Mouse (Mus musculus) hindbrain, postnatal 0 days (tissue): ENCODE measurements around the gene Wdr63. TPM values are rescaled to one million over a fixed set of nuclear protein-coding genes. Genes with fewer than 3 reads are reported as not detected.

ENCODE experiments used
- ATAC-seq: fragments of 200-750 bp; cut with Nextera tagmentation; 2 replicates; pipeline ENCODE4 v1.8.0; 2017; ENCODE audit warnings: mild to moderate bottlenecking, moderate TSS enrichment, moderate library complexity
- DNase-seq: peaks from one replicate; pipeline ENCODE4 v3.0.0-alpha.2; 2015; ENCODE audit warnings: low spot score
- H3K27ac ChIP-seq: fragments of 300-500 bp; sonication (generic); 2 replicates; pipeline ENCODE4 v1.5.1; 2014; ENCODE audit warnings: mild to moderate bottlenecking
- H3K27me3 ChIP-seq: fragments of 300-500 bp; sonication (generic); 2 replicates; pipeline ENCODE4 v1.6.1; 2014; ENCODE audit warnings: low read length, mixed read lengths; ENCODE audit not compliant: insufficient read depth
- H3K36me3 ChIP-seq: fragments of 300-500 bp; sonication (generic); 2 replicates; pipeline ENCODE4 v1.6.1; 2014; ENCODE audit warnings: low read length, mixed read lengths; ENCODE audit not compliant: insufficient read depth
- H3K4me1 ChIP-seq: fragments of 300-500 bp; sonication (generic); 2 replicates; pipeline ENCODE4 v1.6.1; 2014; ENCODE audit warnings: antibody characterized with exemption, low read length, mixed read lengths; ENCODE audit not compliant: insufficient read depth
- H3K4me2 ChIP-seq: fragments of 300-500 bp; sonication (generic); 2 replicates; pipeline ENCODE4 v1.6.1; 2014; ENCODE audit warnings: low read depth, mild to moderate bottlenecking, low read length, moderate library complexity, mixed read lengths
- H3K4me3 ChIP-seq: fragments of 300-500 bp; sonication (generic); 2 replicates; pipeline ENCODE4 v1.5.1; 2014; ENCODE audit warnings: low read length
- H3K9ac ChIP-seq: fragments of 300-500 bp; sonication (generic); replicated peaks from 2 replicates; pipeline ENCODE4 v1.6.1; 2014; ENCODE audit warnings: mild to moderate bottlenecking, low read length, moderate library complexity, mixed read lengths
- H3K9me3 ChIP-seq: fragments of 300-500 bp; sonication (generic); 2 replicates; pipeline ENCODE4 v1.6.1; 2016; ENCODE audit warnings: low read length, mixed read lengths
- CTCF ChIP-seq: IDR thresholded peaks from 2 replicates; pipeline ENCODE4 v1.5.1; 2016; ENCODE audit warnings: antibody characterized with exemption, control low read depth, low read depth
- WGBS: fragments of 180-500 bp; shearing (Covaris S2); extraction: QIAGEN DNeasy Blood & Tissue Kit; methylation state at CpG from one replicate; pipeline ENCODE4 v1.1.7; 2014; 5-methylcytosine and 5-hydroxymethylcytosine counted together
- polyA plus RNA-seq: library from polyadenylated mRNA; unstranded; fragments of >200 nt; fragmentation: Nextera tagmentation; extraction: Ambion mirVana; gene quantifications from 2 replicates; pipeline ENCODE4 v1.2.1, GENCODE M21; 2015
- total RNA-seq: library from RNA; depleted of rRNA; stranded (reverse); fragments of >200 nt; gene quantifications from 2 replicates; pipeline ENCODE4 v1.2.3, GENCODE M21; 2014

Wdr63 gene
- total and polyA plus RNA-seq, 2 experiments from 2014 or later: 1.5 TPM

DNA sequence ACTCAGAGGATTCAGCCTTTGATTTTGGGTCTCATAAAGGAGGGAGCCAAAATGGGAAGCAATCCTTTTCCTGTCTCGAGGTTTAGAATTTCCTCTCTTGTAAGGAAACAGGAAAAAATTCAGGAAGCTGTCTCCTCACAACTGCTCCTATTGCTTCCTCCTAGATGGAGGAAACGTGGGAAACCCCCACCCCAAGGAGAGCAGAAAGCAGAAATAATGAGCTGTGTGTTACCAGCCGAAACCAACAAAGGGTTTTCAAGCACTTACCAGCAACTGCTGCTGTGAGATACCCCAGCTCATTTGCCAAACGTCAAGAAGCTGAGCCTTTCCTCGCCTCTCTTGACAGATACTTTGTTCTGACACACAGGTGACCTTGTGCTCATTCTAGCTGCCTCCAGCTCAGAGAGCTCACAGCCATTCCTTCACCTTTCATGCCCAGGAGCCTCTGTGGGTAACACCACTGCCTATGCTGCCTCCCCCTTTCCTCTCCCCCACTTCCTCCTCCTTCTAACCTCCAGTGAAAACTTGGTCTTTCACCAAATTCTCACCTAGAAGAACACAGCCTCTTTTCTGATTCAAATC is 77.6 kb downstream of the Wdr63 start:
- no peaks in the 10 kb centered on the region for H3K36me3 ChIP-seq
- no peak overlapping the region for H3K4me3 ChIP-seq
- H3K4me1 ChIP-seq: no peaks in the 10 kb centered on the region
- DNase-seq: no peak
- H3K27me3 ChIP-seq: no peaks in the 10 kb centered on the region
- H3K27ac ChIP-seq: no peak overlapping the region
- H3K9me3 ChIP-seq: no peaks in the 10 kb centered on the region
- no peak overlapping the region for H3K4me2 ChIP-seq
- no peak overlapping the region for H3K9ac ChIP-seq
- WGBS: 11% methylated on average over 5 of the region's 5 CpGs
- ATAC-seq: no peak
- no peak for TF ChIP-seq CTCF

- Histone ChIP-seq H3K4me1 (no peaks in the 10 kb centered on the region), H3K4me2 (no peak overlapping the region), H3K4me3 (no peak overlapping the region), H3K36me3 (no peaks in the 10 kb centered on the region), H3K9me3 (no peaks in the 10 kb centered on the region), H3K27ac (no peak overlapping the region), H3K9ac (no peak overlapping the region), H3K27me3 (no peaks in the 10 kb centered on the region)
- ATAC-seq: no peak
- WGBS: 84% methylated on average over 3 of the region's 3 CpGs
- DNase-seq: no peak
- TF ChIP-seq CTCF: no peak
Observed at GRCm38 (mm10) chr3:146029234-146029633, 78.7 kb downstream of the Wdr63 start.

DNA sequence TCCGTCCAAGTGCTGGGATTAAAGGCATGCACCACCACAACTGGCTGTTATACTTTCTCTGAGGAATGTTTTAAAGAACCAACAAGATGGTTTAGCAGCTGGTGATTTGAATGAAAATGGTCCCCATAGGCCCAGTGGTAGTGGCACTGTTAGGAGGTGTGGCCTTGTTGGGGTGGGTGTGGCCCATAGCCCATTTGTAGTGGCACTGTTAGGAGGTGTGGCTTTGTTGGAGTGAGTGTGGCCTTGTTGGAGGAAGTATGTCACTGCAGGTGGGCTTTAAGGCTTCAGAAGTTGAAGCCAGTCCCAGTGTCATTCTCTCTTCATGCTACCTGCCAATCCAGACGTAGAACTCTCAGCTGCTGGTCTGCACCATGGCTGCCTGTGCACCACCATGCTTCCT is 79.5 kb downstream of the Wdr63 start:
- H3K4me3 ChIP-seq: no peak overlapping the region
- no peaks in the 10 kb centered on the region for H3K27me3 ChIP-seq
- no peak for DNase-seq
- H3K36me3 ChIP-seq: no peaks in the 10 kb centered on the region
- H3K4me1 ChIP-seq: no peaks in the 10 kb centered on the region
- 87% methylated on average over 2 of the region's 2 CpGs for WGBS
- no peaks in the 10 kb centered on the region for H3K9me3 ChIP-seq
- H3K27ac ChIP-seq: no peak overlapping the region
- no peak for TF ChIP-seq CTCF
- no peak overlapping the region for H3K9ac ChIP-seq
- ATAC-seq: no peak
- no peak overlapping the region for H3K4me2 ChIP-seq

DNA sequence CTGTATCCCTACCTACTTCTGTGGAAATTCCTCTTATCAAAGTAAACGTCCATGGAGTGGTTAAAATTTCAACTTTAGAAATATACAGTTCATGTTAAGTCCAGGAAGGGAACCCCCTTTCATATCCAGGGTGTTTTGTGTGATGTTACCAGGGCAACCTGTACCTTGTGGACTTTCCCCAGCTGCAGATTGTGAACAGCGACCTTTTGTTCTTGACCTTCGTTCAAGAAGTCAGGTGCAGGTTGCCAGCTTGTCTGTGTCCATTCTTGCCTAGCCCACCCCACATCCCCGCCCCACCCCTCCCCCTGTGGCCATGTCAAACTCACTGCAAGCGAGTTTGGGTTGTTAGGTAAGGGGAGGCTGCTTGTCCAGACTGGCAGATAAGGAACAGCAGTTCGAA is 80.8 kb downstream of the Wdr63 start:
- Histone ChIP-seq H3K27ac (no peak overlapping the region), H3K4me2 (no peak overlapping the region), H3K4me3 (no peak overlapping the region), H3K27me3 (no peaks in the 10 kb centered on the region), H3K4me1 (no peaks in the 10 kb centered on the region), H3K9me3 (no peaks in the 10 kb centered on the region), H3K36me3 (no peaks in the 10 kb centered on the region), H3K9ac (no peak overlapping the region)
- no peak for DNase-seq
- TF ChIP-seq CTCF: no peak
- 49% methylated on average over 6 of the region's 6 CpGs for WGBS
- ATAC-seq: no peak

DNA sequence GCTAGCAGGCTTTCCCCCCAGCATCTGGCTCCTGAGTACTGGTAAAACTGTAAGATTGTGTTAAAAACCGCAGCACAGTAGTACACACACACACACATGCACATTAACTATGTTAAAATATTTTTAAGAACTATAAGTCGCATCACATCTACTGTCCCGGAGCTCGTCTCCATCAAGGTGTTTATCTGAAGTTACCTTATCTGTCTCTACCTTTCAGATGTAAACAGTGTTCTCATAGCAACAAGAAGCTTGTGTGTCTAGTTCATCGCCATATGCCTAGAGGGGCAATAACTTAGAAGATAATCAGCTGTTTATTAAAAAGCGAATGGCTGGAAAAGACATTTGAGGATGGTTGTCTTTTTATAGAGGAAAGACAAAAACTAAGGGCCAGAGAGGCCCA is 82.4 kb downstream of the Wdr63 start:
- Histone ChIP-seq H3K4me2 (no peak overlapping the region), H3K4me3 (no peak overlapping the region), H3K4me1 (no peaks in the 10 kb centered on the region), H3K9ac (no peak overlapping the region), H3K27me3 (no peaks in the 10 kb centered on the region), H3K36me3 (no peaks in the 10 kb centered on the region), H3K27ac (no peak overlapping the region), H3K9me3 (no peaks in the 10 kb centered on the region)
- ATAC-seq (no peak), DNase-seq (no peak)
- 95% methylated on average over 6 of the region's 6 CpGs for WGBS
- TF ChIP-seq CTCF: no peak

- no peaks in the 10 kb centered on the region for H3K27me3 ChIP-seq
- H3K27ac ChIP-seq: no peak overlapping the region
- H3K4me1 ChIP-seq: no peaks in the 10 kb centered on the region
- WGBS: 85% methylated on average over 7 of the region's 7 CpGs
- no peaks in the 10 kb centered on the region for H3K9me3 ChIP-seq
- no peak overlapping the region for H3K9ac ChIP-seq
- no peak overlapping the region for H3K4me3 ChIP-seq
- TF ChIP-seq CTCF: no peak
- no peaks in the 10 kb centered on the region for H3K36me3 ChIP-seq
- H3K4me2 ChIP-seq: no peak overlapping the region
- DNase-seq: no peak
- ATAC-seq: no peak
Observed at GRCm38 (mm10) chr3:146024746-146025145, 83.2 kb downstream of the Wdr63 start.

- no peak overlapping the region for H3K9ac ChIP-seq
- no peak for DNase-seq
- no peak for TF ChIP-seq CTCF
- ATAC-seq: no peak
- H3K9me3 ChIP-seq: no peaks in the 10 kb centered on the region
- H3K4me1 ChIP-seq: no peaks in the 10 kb centered on the region
- WGBS: 91% methylated on average over 9 of the region's 9 CpGs
- H3K27me3 ChIP-seq: no peaks in the 10 kb centered on the region
- no peaks in the 10 kb centered on the region for H3K36me3 ChIP-seq
- H3K4me2 ChIP-seq: no peak overlapping the region
- no peak overlapping the region for H3K27ac ChIP-seq
- H3K4me3 ChIP-seq: no peak overlapping the region
Observed at GRCm38 (mm10) chr3:146022232-146022631, 85.7 kb downstream of the Wdr63 start.
